Mouse (Mus musculus) forebrain, embryonic 11.5 days (tissue): ENCODE results near the gene Akt1s1. TPM values are rescaled to one million over a fixed set of nuclear protein-coding genes. Genes with fewer than 3 reads are reported as not detected.
A peak's percentile ranks its signal among the peaks of the same experiment; 100 is the strongest.
"Not testable (repeated sequence)": the region's sequence is repeated elsewhere in the genome, so short reads cannot be mapped to it uniquely, and the experiment has no call there.

ENCODE experiments used
- ATAC-seq: fragments of 200-750 bp; cut with Nextera tagmentation; replicated peaks from 2 replicates; pipeline ENCODE4 v1.8.0; 2017; ENCODE audit warnings: moderate TSS enrichment; ENCODE audit not compliant: low FRiP score
- DNase-seq: peaks from one replicate; pipeline ENCODE4 v3.0.0-alpha.2; 2017; ENCODE audit warnings: low spot score
- H3K27ac ChIP-seq: fragments of 300-500 bp; sonication (generic); 2 replicates; pipeline ENCODE4 v1.5.1; 2014; ENCODE audit warnings: low read depth, low read length
- H3K27me3 ChIP-seq: fragments of 300-500 bp; sonication (generic); 2 replicates; pipeline ENCODE4 v1.6.1; 2014; ENCODE audit warnings: mild to moderate bottlenecking, low read length, mixed read lengths; ENCODE audit not compliant: control insufficient read depth, insufficient read depth
- H3K36me3 ChIP-seq: fragments of 300-500 bp; sonication (generic); 2 replicates; pipeline ENCODE4 v1.6.1; 2014; ENCODE audit warnings: mild to moderate bottlenecking, low read length, moderate library complexity, mixed read lengths; ENCODE audit not compliant: control insufficient read depth, insufficient read depth
- H3K4me1 ChIP-seq: fragments of 300-500 bp; sonication (generic); replicated peaks from 2 replicates; pipeline ENCODE4 v1.6.1; 2014; ENCODE audit warnings: low read length, mixed read lengths; ENCODE audit not compliant: control insufficient read depth, insufficient read depth
- H3K4me2 ChIP-seq: fragments of 300-500 bp; sonication (generic); 2 replicates; pipeline ENCODE4 v1.6.1; 2014; ENCODE audit warnings: low read depth, mild to moderate bottlenecking, low read length, moderate library complexity, mixed read lengths; ENCODE audit not compliant: severe bottlenecking
- H3K4me3 ChIP-seq: fragments of 300-500 bp; sonication (generic); 2 replicates; pipeline ENCODE4 v1.5.1; 2014; ENCODE audit warnings: low read depth, low read length
- H3K9ac ChIP-seq: fragments of 300-500 bp; sonication (generic); 2 replicates; pipeline ENCODE4 v1.6.1; 2014; ENCODE audit warnings: low read length
- H3K9me3 ChIP-seq: fragments of 300-500 bp; sonication (generic); 2 replicates; pipeline ENCODE4 v1.6.1; 2016; ENCODE audit warnings: low read length, mixed read lengths; ENCODE audit not compliant: control insufficient read depth
- WGBS: fragments of 180-500 bp; shearing (Covaris S2); extraction: QIAGEN DNeasy Blood & Tissue Kit; methylation state at CpG from one replicate; pipeline ENCODE4 v1.1.7; 2014; 5-methylcytosine and 5-hydroxymethylcytosine counted together
- polyA plus RNA-seq: library from polyadenylated mRNA; unstranded; fragments of >200 nt; fragmentation: Nextera tagmentation; extraction: Ambion mirVana; gene quantifications from 2 replicates; pipeline ENCODE4 v1.2.1, GENCODE M21; 2014

The Akt1s1 gene
- polyA plus RNA-seq, 1 experiment from 2014 or later = 83.0 TPM

- WGBS = 83% methylated on average over 19 of the region's 19 CpGs
- Histone ChIP-seq H3K27ac (no peak overlapping the region), H3K9me3 (no peaks in the 10 kb centered on the region), H3K36me3 (peaks cover 20% of the 10 kb centered on the region), H3K9ac (peak overlapping the region; percentile 98; the same call in 1 of the 2 replicates), H3K4me2 (peak overlapping the region; percentile 94), H3K4me3 (peak overlapping the region; percentile 99), H3K4me1 (peaks cover 29% of the 10 kb centered on the region), H3K27me3 (no peaks in the 10 kb centered on the region)
- ATAC-seq (no peak), DNase-seq (no peak)
These were observed 18.4 kb downstream of the Akt1s1 start for GRCm38 (mm10) chr7:44867010-44867702.

- ATAC-seq = no peak
- Histone ChIP-seq H3K27ac (no peak overlapping the region), H3K9ac (peak overlapping the region; percentile 98), H3K9me3 (no peaks in the 10 kb centered on the region), H3K4me2 (peak overlapping the region; percentile 94), H3K36me3 (peaks cover 20% of the 10 kb centered on the region), H3K4me3 (peak overlapping the region; percentile 99), H3K4me1 (peaks cover 29% of the 10 kb centered on the region), H3K27me3 (no peaks in the 10 kb centered on the region)
- WGBS = 60% methylated on average over 9 of the region's 9 CpGs
- no peak for DNase-seq
These were observed 19.0 kb downstream of the Akt1s1 start for GRCm38 (mm10) chr7:44867802-44868201.

DNA sequence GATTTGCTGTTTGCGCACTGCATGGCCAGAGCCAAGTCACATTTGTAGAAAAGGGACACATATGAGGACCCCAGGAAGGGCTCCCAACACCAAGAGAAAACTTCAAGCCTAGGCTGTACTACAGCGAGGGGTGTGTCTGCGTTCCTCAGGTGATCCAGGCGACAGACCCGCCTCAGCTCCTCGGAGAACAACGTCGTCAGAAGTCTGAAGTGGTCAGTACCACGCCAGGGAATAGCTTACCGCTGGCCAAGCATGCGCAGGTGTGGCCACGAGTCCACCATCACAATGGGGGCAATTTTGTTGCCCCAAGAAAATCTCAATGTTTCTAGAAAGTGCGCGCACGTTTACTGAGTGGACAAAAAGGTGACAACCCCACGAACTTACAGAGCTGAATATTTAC lies 19.7 kb downstream of the Akt1s1 start:
- H3K36me3 ChIP-seq = peaks cover 14% of the 10 kb centered on the region
- DNase-seq = no peak
- no peaks in the 10 kb centered on the region for H3K27me3 ChIP-seq
- H3K9ac ChIP-seq = peak overlapping the region; percentile 98
- H3K9me3 ChIP-seq = no peaks in the 10 kb centered on the region
- H3K4me3 ChIP-seq = peak overlapping the region; percentile 99
- H3K27ac ChIP-seq = no peak overlapping the region
- H3K4me1 ChIP-seq = peaks cover 29% of the 10 kb centered on the region
- WGBS = 8% methylated on average over 16 of the region's 16 CpGs
- no peak for ATAC-seq
- H3K4me2 ChIP-seq = peak overlapping the region; percentile 94

DNA sequence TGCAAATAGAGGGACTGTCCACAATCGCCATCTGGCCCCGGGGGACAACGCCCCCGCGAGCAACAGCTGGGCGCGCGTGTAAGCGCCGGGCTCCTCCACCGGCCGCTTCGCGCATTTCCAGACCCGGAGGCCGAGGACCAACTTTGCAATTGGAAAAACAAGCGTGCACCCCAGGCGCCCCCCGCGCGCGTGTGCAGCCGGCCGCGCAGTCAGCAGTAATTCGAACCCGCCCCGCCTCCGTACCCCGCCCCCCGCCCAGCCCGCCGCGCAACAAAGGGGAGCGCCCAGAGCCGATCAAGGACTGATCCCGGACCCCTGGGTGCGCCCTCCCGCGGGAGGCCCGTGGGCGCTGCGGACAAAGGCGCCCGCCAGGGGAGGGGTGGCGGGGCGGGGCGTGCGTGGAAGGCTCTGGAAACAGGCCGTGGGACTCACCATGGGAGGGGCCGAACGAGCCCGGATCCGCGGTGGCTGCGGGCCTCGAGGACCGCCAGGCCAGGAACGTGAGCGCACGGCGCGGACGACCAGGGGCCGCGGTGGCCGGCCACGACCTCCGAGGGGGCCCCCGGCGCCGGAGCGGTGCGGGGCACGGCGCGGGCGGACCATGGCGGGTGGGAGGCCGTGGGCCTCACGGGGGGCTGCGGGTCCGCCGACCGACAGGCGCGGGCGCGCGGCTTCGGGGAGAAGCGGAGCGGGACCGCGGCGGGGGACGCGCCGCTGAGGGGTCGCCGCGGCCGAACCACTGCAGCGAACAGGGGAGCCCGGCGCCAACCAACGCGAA lies 20.3 kb downstream of the Akt1s1 start:
- peak; percentile 90 for DNase-seq
- no peaks in the 10 kb centered on the region for H3K27me3 ChIP-seq
- ATAC-seq = peak; percentile 53
- H3K27ac ChIP-seq = peak overlapping the region; percentile 100
- H3K4me3 ChIP-seq = peak overlapping the region; percentile 99
- H3K9ac ChIP-seq = peak overlapping the region; percentile 98
- peaks cover 8% of the 10 kb centered on the region for H3K36me3 ChIP-seq
- H3K4me1 ChIP-seq = peaks cover 29% of the 10 kb centered on the region
- under 1% methylated on average over 97 of the region's 108 CpGs for WGBS
- no peaks in the 10 kb centered on the region for H3K9me3 ChIP-seq
- peak overlapping the region; percentile 94 for H3K4me2 ChIP-seq

DNA sequence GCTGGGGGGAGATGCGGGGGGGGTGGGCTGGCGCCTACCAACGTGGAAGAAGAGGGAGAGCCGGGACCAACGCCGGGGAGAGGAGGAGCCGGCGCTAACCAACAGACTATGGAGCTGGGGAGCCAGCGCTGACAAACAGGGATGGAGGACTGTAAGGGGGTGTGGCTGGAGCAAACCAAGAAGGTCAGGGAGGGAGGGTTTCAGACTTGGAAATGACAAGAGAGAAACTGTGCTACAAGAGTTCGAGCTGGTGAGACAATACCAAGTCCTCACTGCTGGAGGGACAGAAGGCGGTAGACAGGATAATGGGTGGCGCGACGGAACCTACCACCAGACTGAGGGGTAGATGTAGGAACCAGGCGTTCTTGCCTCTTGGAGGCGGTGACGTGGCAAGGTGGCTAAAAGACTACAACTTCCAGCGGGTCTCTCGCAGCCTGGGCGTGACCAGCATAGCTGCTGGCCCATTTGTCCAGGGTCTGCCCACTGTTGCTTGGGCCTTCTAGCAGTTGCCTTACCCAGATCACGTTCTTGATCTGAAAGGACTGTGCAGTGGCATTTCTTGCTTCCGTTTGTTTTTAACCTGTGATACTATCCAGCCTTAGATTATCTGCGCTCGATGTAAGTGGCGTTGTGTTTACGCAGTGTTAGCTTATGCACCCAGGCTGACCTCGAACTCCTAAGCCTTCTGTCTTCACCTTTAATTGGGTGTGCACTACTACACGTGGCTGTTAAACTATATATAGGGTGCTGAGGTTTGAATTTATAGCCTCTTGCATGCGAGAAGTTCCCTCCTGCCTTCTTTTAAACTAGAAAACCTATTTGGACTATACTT lies 21.1 kb downstream of the Akt1s1 start, which contains the start of gene Ptov1:
TSS of gene Ptov1 (minus strand) at position 92 of the 832 bp plus-strand sequence.
- Histone ChIP-seq H3K4me3 (peak within 1 kb of the TSS; percentile 99), H3K4me1 (peaks cover 29% of the 10 kb centered on the region), H3K9me3 (no peaks in the 10 kb centered on the region), H3K9ac (peak within 1 kb of the TSS; percentile 98), H3K4me2 (peak within 1 kb of the TSS; percentile 94), H3K27ac (peak within 1 kb of the TSS; percentile 100), H3K27me3 (no peaks in the 10 kb centered on the region), H3K36me3 (peaks cover under 1% of the 10 kb centered on the region; the same call in 1 of the 2 replicates)
- WGBS = 11% methylated on average over 29 of the region's 29 CpGs
- DNase-seq (peak; percentile 99), ATAC-seq (peak; percentile 94)

DNA sequence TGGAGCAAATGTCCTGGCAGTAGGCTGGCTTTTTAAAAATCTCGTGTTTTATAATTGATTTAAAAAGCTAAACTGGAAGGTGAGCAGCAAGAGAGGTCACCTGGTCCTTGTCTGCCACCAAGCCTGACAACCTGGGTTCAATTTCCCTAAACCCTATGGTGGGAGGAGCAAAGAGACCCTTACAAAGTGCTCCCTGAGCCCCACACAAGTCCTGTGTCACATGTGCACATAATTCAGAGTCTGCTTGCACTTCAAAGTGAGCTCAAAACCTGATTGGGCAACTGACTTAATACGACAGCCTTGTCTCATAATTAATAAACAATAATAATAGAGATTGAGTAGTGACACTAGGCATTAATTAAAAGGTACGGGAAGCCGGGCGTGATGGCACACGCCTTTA lies 21.8 kb downstream of the Akt1s1 start:
- no peaks in the 10 kb centered on the region for H3K27me3 ChIP-seq
- 85% methylated on average over 6 of the region's 6 CpGs for WGBS
- H3K9me3 ChIP-seq = no peaks in the 10 kb centered on the region
- no peak for ATAC-seq
- no peaks in the 10 kb centered on the region; the same call in 1 of the 2 replicates for H3K36me3 ChIP-seq
- peak overlapping the region; percentile 100; the same call in 1 of the 2 replicates for H3K27ac ChIP-seq
- H3K9ac ChIP-seq = no peak overlapping the region; the same call in 1 of the 2 replicates
- DNase-seq = no peak
- H3K4me1 ChIP-seq = peaks cover 29% of the 10 kb centered on the region
- H3K4me2 ChIP-seq = peak overlapping the region; percentile 94; the same call in 1 of the 2 replicates
- H3K4me3 ChIP-seq = peak overlapping the region; percentile 99

- no peak overlapping the region for H3K4me3 ChIP-seq
- DNase-seq = no peak
- no peak overlapping the region for H3K4me2 ChIP-seq
- no peaks in the 10 kb centered on the region for H3K36me3 ChIP-seq
- H3K27me3 ChIP-seq = no peaks in the 10 kb centered on the region
- no peak for ATAC-seq
- no peak overlapping the region for H3K9ac ChIP-seq
- WGBS = 42% methylated on average over 1 of the region's 1 CpGs
- H3K4me1 ChIP-seq = peaks cover 25% of the 10 kb centered on the region
- no peak overlapping the region for H3K27ac ChIP-seq
- no peaks in the 10 kb centered on the region for H3K9me3 ChIP-seq
These were observed 22.4 kb downstream of the Akt1s1 start for GRCm38 (mm10) chr7:44871181-44871580.

DNA sequence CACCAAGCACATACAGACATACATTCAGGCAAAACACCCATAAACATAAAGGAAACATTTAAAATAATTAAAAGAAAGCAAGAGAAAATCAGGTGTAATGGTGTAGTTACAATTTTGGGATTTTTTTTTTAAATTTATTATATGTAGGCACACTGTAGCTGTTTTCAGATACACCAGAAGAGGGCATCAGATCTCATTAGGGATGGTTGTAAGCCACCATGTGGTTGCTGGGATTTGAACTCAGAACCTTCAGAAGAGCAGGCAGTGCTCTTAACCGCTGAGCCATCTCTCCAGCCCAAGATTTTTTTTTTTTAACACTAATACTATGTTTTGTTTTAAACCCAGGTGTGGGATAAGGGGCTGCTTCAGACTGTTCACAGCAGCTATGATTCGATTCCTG lies 23.0 kb downstream of the Akt1s1 start:
- WGBS = 94% methylated on average over 2 of the region's 2 CpGs
- not testable (repeated sequence) for H3K36me3 ChIP-seq

More for the DNA sequence above, 23.0 kb downstream of the Akt1s1 start:
- ATAC-seq, H3K9me3 ChIP-seq, H3K27ac ChIP-seq, H3K4me2 ChIP-seq, DNase-seq, H3K9ac ChIP-seq, H3K4me3 ChIP-seq, H3K27me3 ChIP-seq: not testable (repeated sequence)
- H3K4me1 ChIP-seq = peaks cover 19% of the 10 kb centered on the region
